Mouse (Mus musculus) embryonic facial prominence, embryonic 14.5 days (tissue): ENCODE measurements around the gene Fhl2. TPM values are rescaled to one million over a fixed set of nuclear protein-coding genes. Genes with fewer than 3 reads are reported as not detected.
"Not testable (repeated sequence)": the region's sequence is repeated elsewhere in the genome, so short reads cannot be mapped to it uniquely, and the experiment has no call there.

Experiments
- ATAC-seq: fragments of 200-750 bp; cut with Nextera tagmentation; 2 replicates; pipeline ENCODE4 v1.8.0; 2017; ENCODE audit warnings: low read depth, moderate number of reproducible peaks, moderate TSS enrichment
- DNase-seq: peaks from one replicate; pipeline ENCODE4 v3.0.0-alpha.2; 2015; ENCODE audit warnings: low spot score
- H3K27ac ChIP-seq: fragments of 300-500 bp; sonication (generic); replicated peaks from 2 replicates; pipeline ENCODE4 v1.5.1; 2014; ENCODE audit warnings: low read depth, mild to moderate bottlenecking, low read length, moderate library complexity
- H3K27me3 ChIP-seq: fragments of 300-500 bp; sonication (generic); replicated peaks from 2 replicates; pipeline ENCODE4 v1.6.1; 2014; ENCODE audit warnings: low read length; ENCODE audit not compliant: control insufficient read depth, insufficient read depth
- H3K36me3 ChIP-seq: fragments of 300-500 bp; sonication (generic); 2 replicates; pipeline ENCODE4 v1.6.1; 2014; ENCODE audit warnings: low read length, mixed read lengths; ENCODE audit not compliant: control insufficient read depth, insufficient read depth
- H3K4me1 ChIP-seq: fragments of 300-500 bp; sonication (generic); 2 replicates; pipeline ENCODE4 v1.6.1; 2014; ENCODE audit warnings: antibody characterized with exemption, low read length; ENCODE audit not compliant: control insufficient read depth, insufficient read depth
- H3K4me2 ChIP-seq: fragments of 300-500 bp; sonication (generic); 2 replicates; pipeline ENCODE4 v1.6.1; 2014; ENCODE audit warnings: low read depth, mild to moderate bottlenecking, low read length, moderate library complexity, mixed read lengths
- H3K4me3 ChIP-seq: fragments of 300-500 bp; sonication (generic); 2 replicates; pipeline ENCODE4 v1.5.1; 2014; ENCODE audit warnings: low read depth, mild to moderate bottlenecking, low read length
- H3K9ac ChIP-seq: fragments of 300-500 bp; sonication (generic); 2 replicates; pipeline ENCODE4 v1.6.1; 2014; ENCODE audit warnings: low read depth, mild to moderate bottlenecking, low read length, moderate library complexity, mixed read lengths
- H3K9me3 ChIP-seq: fragments of 300-500 bp; sonication (generic); 2 replicates; pipeline ENCODE4 v1.6.1; 2016; ENCODE audit warnings: low read length; ENCODE audit not compliant: control insufficient read depth
- WGBS: fragments of 180-500 bp; shearing (Covaris S2); extraction: QIAGEN DNeasy Blood & Tissue Kit; methylation state at CpG from one replicate; pipeline ENCODE4 v1.1.7; 2014; 5-methylcytosine and 5-hydroxymethylcytosine counted together
- polyA plus RNA-seq: library from polyadenylated mRNA; unstranded; fragments of >200 nt; fragmentation: Nextera tagmentation; extraction: Ambion mirVana; gene quantifications from 2 replicates; pipeline ENCODE4 v1.2.1, GENCODE M21; 2014

Fhl2 gene
- polyA plus RNA-seq, 1 experiment from 2014 or later: 29.7 TPM

DNA sequence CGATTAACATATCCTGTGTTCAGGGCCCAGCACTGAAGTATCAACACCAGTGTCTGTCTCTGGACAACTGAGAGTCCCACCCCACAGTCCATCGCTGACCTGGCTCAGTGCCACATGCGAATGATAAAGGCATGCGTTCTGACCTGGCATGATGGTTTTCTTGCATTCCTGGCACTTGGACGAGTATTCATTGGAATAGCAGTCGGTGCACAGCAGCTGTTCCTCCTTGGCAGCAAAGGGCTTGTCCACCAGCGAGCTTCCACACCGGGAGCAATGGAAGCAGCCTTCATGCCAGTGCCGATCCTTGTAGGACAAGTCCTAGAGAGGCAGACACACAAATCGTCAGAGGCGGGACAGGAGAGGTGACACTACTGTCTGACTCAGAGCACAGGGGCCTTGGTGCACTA, 55.2 kb downstream of the Fhl2 start:
- Histone ChIP-seq H3K4me1 (no peaks in the 10 kb centered on the region), H3K4me2 (no peak overlapping the region), H3K27me3 (no peaks in the 10 kb centered on the region), H3K9me3 (no peaks in the 10 kb centered on the region), H3K36me3 (no peaks in the 10 kb centered on the region; the same call in 1 of the 2 replicates), H3K27ac (no peak overlapping the region), H3K9ac (no peak overlapping the region), H3K4me3 (no peak overlapping the region)
- 66% methylated on average over 11 of the region's 11 CpGs for WGBS
- ATAC-seq: no peak
- DNase-seq: peak; percentile 23

DNA sequence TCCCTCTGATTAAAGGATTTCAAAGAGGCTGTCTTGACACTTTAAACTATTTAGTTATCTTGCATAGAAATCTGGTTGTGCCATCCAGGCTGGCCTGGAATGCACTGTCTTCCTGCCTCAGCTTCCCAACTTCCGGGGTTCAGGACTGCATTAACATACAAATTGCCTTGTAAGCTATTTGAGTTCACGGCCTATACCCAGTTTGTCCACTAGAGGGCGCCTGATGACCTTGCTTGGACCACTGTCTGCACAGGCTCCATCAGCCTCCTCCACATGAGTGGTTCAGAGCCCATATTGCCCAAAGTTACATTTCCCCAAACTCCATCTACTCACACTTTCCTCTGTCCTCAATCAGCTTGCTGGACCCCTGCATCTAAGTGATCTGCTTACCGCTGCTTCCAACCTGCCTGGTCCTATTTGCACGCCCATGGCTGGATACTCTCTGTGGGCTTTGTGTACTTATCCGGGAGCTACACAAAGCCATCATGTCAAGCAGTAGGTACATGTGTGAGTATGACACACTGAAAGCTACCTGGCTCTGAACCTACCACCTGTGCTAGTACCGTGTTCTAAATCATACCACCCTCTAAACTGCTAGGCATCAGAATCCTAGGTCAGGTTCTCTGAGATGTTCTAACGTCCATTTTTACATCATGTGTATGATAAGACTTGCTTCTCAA, 57.1 kb downstream of the Fhl2 start:
- H3K9ac ChIP-seq: no peak overlapping the region
- H3K36me3 ChIP-seq: no peaks in the 10 kb centered on the region; the same call in 1 of the 2 replicates
- DNase-seq (peak; percentile 92), ATAC-seq (peak; percentile 69; the same call in 1 of the 2 replicates)
- H3K4me2 ChIP-seq: no peak overlapping the region
- no peaks in the 10 kb centered on the region for H3K27me3 ChIP-seq
- no peak overlapping the region for H3K4me3 ChIP-seq
- no peaks in the 10 kb centered on the region for H3K4me1 ChIP-seq
- no peaks in the 10 kb centered on the region for H3K9me3 ChIP-seq
- WGBS: 54% methylated on average over 8 of the region's 8 CpGs
- H3K27ac ChIP-seq: no peak overlapping the region

DNA sequence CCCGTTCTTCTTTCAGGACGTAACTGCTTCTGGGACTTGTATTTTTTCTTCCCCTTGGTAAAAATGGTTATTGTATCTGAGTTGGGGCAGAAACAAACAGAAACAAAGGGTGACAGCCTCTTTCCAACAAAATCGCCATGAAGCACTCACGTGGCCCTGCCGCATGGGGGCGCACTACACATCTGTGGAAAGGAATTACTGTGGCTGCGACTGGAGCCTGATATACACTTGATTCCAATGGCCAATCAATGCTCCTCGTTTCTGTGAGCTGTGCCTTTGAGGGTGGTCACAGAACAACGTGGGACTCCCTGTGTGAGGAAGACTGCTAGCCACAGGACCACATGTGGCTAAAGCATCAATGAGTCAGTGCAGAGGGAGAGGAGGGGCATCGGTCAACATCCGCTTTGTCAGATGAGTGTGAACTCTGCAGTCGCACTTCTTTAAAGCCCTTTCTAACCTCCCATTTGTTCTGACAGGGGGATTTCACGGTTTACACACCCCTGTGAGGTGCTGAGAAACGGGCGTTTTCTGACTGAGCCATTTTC, 58.4 kb downstream of the Fhl2 start:
- WGBS: 75% methylated on average over 15 of the region's 15 CpGs
- Histone ChIP-seq H3K4me2 (no peak overlapping the region), H3K9ac (no peak overlapping the region), H3K9me3 (no peaks in the 10 kb centered on the region), H3K4me1 (no peaks in the 10 kb centered on the region), H3K27me3 (no peaks in the 10 kb centered on the region), H3K4me3 (no peak overlapping the region), H3K27ac (no peak overlapping the region), H3K36me3 (no peaks in the 10 kb centered on the region; the same call in 1 of the 2 replicates)
- DNase-seq: no peak
- ATAC-seq: no peak

DNA sequence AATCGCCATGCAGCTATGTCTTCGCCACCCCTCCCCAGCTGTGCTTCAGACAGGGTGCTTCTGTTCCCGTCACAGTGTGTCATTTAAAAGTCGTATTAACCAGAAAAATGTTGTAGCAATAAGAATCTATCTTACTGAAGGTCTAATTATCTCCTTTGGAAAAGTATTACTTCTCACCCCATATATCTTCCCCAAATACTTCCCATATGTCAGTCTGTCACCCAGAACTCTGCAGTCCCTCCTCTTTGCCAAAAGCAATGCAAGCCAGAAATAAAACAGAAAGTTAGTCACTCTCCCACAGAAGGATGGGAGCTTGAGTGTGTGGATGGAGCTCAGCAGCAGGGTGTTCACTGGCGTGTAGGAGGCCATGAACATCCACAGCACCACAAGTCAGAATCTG, 59.5 kb downstream of the Fhl2 start:
- Histone ChIP-seq H3K4me3 (no peak overlapping the region), H3K9ac (no peak overlapping the region), H3K36me3 (no peaks in the 10 kb centered on the region; the same call in 1 of the 2 replicates), H3K27me3 (no peaks in the 10 kb centered on the region), H3K4me1 (no peaks in the 10 kb centered on the region), H3K4me2 (no peak overlapping the region), H3K27ac (no peak overlapping the region), H3K9me3 (no peaks in the 10 kb centered on the region)
- WGBS: 87% methylated on average over 5 of the region's 5 CpGs
- ATAC-seq: no peak
- DNase-seq: no peak

DNA sequence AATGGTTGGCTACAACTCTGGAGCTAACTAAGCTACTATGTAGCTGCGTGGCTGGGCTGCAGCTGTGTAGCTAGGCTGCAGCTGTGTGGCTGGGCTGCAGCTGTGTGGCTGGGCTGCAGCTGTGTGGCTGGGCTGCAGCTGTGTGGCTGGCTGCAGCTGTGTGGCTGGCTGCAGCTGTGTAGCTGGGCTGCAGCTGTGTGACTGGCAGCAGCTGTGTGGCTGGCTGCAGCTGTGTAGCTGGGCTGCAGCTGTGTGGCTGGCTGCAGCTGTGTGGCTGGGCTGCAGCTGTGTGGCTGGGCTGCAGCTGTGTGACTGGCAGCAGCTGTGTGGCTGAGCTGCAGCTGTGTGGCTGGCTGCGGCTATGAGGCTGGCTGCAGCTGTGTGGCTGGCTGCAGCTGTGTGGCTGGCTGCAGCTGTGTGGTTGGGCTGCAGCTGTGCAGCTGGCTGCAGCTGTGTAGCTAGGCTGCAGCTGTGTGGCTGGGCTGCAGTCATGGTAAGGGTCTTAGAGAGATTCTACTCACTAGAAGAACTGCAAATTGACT, 60.2 kb downstream of the Fhl2 start:
- H3K9ac ChIP-seq, H3K36me3 ChIP-seq, H3K4me1 ChIP-seq, H3K4me2 ChIP-seq, H3K9me3 ChIP-seq, DNase-seq, H3K27me3 ChIP-seq, ATAC-seq, H3K4me3 ChIP-seq, H3K27ac ChIP-seq: not testable (repeated sequence)
- WGBS: 72% methylated on average over 2 of the region's 2 CpGs

DNA sequence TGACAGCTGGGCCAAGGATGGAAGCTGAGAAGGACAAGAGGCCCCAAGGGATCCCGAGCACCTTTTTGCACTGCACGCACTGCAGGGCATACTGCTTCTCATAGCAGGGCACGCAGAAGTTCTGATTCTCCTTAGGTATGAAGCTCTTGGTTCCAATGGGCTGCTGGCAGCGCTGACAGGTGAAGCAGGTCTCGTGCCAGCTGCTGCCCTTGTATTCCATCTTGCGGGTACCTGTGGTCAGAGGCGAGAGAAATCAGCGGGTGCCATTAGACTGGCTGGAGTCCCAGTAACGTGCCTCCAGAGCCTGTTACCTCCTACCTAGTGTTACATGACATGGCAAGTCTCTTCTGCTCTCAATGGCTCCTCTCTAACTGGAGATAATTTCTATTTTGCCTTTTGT, 65.2 kb downstream of the Fhl2 start:
- no peak overlapping the region for H3K27ac ChIP-seq
- no peak overlapping the region for H3K4me3 ChIP-seq
- H3K9me3 ChIP-seq: no peaks in the 10 kb centered on the region
- 93% methylated on average over 9 of the region's 9 CpGs for WGBS
- DNase-seq: no peak
- peaks cover 12% of the 10 kb centered on the region; the same call in 1 of the 2 replicates for H3K36me3 ChIP-seq
- no peak overlapping the region for H3K9ac ChIP-seq
- no peak for ATAC-seq
- H3K4me2 ChIP-seq: no peak overlapping the region
- H3K27me3 ChIP-seq: no peaks in the 10 kb centered on the region
- no peaks in the 10 kb centered on the region for H3K4me1 ChIP-seq

DNA sequence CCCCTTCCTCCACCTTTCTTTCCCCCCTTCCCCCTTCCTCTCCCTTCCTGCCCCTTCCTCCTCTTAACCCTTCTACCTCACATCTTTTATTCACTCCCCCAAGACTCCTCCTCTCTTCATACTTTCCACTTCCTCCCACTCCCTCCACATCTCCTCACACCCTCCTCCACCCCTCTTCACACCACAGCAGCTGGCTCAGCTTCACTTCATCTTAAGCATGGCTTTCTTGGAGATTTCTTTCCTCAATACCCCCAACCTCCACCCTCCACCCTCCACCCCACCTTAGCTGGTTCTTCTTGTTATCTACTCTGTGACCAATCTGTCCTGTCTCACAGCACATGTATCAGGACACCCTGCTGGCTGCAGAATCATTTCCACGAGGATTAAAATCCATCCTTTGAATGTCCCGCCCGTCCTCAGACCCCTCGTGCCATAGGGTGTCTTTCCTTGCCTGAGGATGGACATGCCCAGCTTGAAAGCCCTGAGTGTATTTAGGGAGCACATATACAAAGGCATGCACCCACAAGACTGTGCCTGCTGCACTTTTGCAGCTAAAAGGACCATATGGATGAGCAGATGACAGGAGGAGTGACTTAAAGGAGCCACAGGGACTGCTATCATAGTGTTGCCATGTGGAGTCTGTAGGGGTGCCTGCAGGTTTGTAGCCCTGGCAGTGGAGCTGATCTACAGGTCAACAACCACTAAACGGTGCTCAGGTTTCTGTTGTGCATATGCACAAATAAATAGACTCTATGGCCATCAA, 66.4 kb downstream of the Fhl2 start:
- WGBS: 73% methylated on average over 5 of the region's 5 CpGs
- ATAC-seq: no peak

DNA sequence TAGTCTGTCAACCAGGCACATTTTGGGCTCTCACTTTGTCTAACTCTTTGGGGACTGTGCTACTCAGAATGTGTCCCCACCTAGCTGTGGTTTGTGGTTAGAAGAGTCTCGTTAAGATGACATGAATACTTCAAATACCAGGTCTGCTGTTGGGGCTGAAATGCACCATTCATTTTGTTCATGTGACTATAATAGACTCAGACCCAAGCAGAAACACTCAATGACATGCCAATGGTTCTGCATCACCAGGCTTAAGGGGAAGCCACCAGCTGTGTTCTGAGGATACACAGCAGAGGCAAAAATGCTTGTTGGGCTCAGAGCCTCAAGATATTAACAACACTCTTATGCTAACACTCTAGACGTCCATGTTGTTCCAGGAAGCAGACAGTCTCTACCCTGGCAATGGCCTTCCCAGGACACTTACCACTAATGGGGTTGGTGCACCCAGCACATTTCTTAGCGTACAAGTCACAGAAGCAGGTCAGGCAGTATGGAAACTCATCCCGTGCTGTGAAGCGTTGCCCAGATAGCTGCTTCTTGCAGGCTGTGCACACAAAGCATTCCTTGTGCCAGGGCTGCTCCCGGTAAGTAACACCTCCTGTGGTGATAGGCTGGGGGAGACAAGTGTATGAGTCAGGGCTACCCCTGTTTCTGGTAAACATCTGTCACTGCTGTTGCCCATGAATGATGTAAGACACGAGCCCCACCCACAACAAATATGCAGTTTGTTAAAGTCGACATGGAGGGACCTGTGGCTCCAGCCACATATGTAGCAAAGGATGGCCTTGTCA, 68.8 kb downstream of the Fhl2 start:
- Histone ChIP-seq H3K9ac (no peak overlapping the region), H3K4me2 (no peak overlapping the region), H3K4me1 (no peaks in the 10 kb centered on the region), H3K9me3 (no peaks in the 10 kb centered on the region), H3K27ac (no peak overlapping the region), H3K36me3 (peaks cover 12% of the 10 kb centered on the region; the same call in 1 of the 2 replicates), H3K27me3 (no peaks in the 10 kb centered on the region), H3K4me3 (no peak overlapping the region)
- ATAC-seq (no peak), DNase-seq (no peak)
- WGBS: 60% methylated on average over 8 of the region's 8 CpGs

More for the DNA sequence above, 66.4 kb downstream of the Fhl2 start:
- Histone ChIP-seq H3K4me3 (no peak overlapping the region), H3K4me2 (no peak overlapping the region), H3K27me3 (no peaks in the 10 kb centered on the region), H3K9me3 (no peaks in the 10 kb centered on the region), H3K36me3 (peaks cover 12% of the 10 kb centered on the region; the same call in 1 of the 2 replicates), H3K27ac (no peak overlapping the region), H3K9ac (no peak overlapping the region), H3K4me1 (no peaks in the 10 kb centered on the region)
- DNase-seq: no peak
